Mouse (Mus musculus) gastrocnemius, postnatal 25 days (tissue): ENCODE data around the gene Sult2a5. TPM values are rescaled to one million over a fixed set of nuclear protein-coding genes. Genes with fewer than 3 reads are reported as not detected.

Experiments used
- DNase-seq: peaks from one replicate; pipeline ENCODE4 v3.0.0; 2022
- long read RNA-seq, 2 experiments: library from polyadenylated mRNA; stranded (forward); transcript quantifications; one replicate each; pipeline ENCODE4 v2.0.0; 2021
- total RNA-seq, 2 experiments: library from RNA; stranded (reverse); gene quantifications; 1 replicate in 1 of 2; 2 replicates in 1 of 2; pipeline ENCODE4 v1.2.3; 2021

The Sult2a5 gene
- not detected for total RNA-seq
- long read RNA-seq, experiment 1: 0 reads
- long read RNA-seq, experiment 2: 0 reads

DNA sequence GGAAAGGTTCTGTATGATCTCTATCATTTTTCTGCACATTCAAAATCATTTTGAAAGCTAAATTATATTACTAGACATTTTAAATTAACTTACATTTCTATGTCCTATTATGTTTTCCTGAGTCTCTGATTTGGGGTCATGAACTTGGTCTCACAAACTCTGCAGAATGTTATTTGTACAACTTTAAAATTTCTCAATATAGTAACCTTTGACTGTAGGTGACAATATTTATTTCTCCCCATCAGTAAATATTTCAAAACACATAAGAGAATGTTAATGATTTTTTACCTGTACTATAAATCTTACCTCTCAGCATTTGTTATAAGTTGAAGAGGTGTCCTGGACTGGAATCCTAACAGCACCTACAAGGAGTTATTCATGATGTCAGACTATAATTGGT lies at the start of gene Sult2a5:
Sult2a5 (plus strand) TSS at position 301 of the 400 bp plus-strand sequence.
- no peak for DNase-seq

Other genes starting within 250 kb of the Sult2a5 start
- not detected for gene Cabp5, start 225.8 kb upstream of the Sult2a5 start, total RNA-seq
- not detected for gene Bsph1, start 173.1 kb upstream of the Sult2a5 start, total RNA-seq
- not detected for gene Bsph2, start 52.9 kb upstream of the Sult2a5 start, total RNA-seq
- gene Sult2a2, start 109.5 kb downstream of the Sult2a5 start, total RNA-seq: not detected
- gene Sult2a1, start 213.4 kb downstream of the Sult2a5 start, total RNA-seq: not detected